Mouse (Mus musculus): ENCODE results near the gene Asap2. TPM values are rescaled to one million over a fixed set of nuclear protein-coding genes. Genes with fewer than 3 reads are reported as not detected.

Asap2 gene
- polyA plus RNA-seq, 1 experiment: 0.77 TPM

- Histone ChIP-seq H3K4me3 (ENCODE audit: control insufficient read depth, low read depth, low read length) (no peak overlapping the region), H3K36me3 (ENCODE audit: control insufficient read depth, insufficient read depth, low read length) (no peaks in the 10 kb centered on the region), H3K4me1 (ENCODE audit: control insufficient read depth, insufficient read depth, low read length) (no peaks in the 10 kb centered on the region), H3K27ac (ENCODE audit: control insufficient read depth, insufficient read depth, low read depth, low read length) (no peak overlapping the region), H3K27me3 (ENCODE audit: control insufficient read depth, insufficient read depth, low read length) (no peaks in the 10 kb centered on the region)
- TF ChIP-seq CTCF (IDR thresholded peaks at IDR 0.05; ENCODE audit: control insufficient read depth, insufficient read depth, insufficient replicate concordance, low read depth, low read length) (no peak), POLR2A (IDR thresholded peaks at IDR 0.05; ENCODE audit: control insufficient read depth, low read depth, low read length) (no peak)
Measured at GRCm38 (mm10) chr12:21233727-21234126, 243.5 kb downstream of the Asap2 start.

- Histone ChIP-seq H3K36me3 (ENCODE audit: control insufficient read depth, insufficient read depth, low read length) (no peaks in the 10 kb centered on the region), H3K27me3 (ENCODE audit: control insufficient read depth, insufficient read depth, low read length) (no peaks in the 10 kb centered on the region), H3K27ac (ENCODE audit: control insufficient read depth, insufficient read depth, low read depth, low read length) (no peak overlapping the region), H3K4me3 (ENCODE audit: control insufficient read depth, low read depth, low read length) (no peak overlapping the region), H3K4me1 (ENCODE audit: control insufficient read depth, insufficient read depth, low read length) (no peaks in the 10 kb centered on the region)
- TF ChIP-seq POLR2A (IDR thresholded peaks at IDR 0.05; ENCODE audit: control insufficient read depth, low read depth, low read length) (no peak), CTCF (IDR thresholded peaks at IDR 0.05; ENCODE audit: control insufficient read depth, insufficient read depth, insufficient replicate concordance, low read depth, low read length) (no peak)
Measured at GRCm38 (mm10) chr12:21234560-21234959, 244.3 kb downstream of the Asap2 start.

GRCm38 (mm10) chr12:21241965-21242364 lies 251.7 kb downstream of the Asap2 start:
- Histone ChIP-seq H3K4me1 (ENCODE audit: control insufficient read depth, insufficient read depth, low read length) (no peaks in the 10 kb centered on the region), H3K27ac (ENCODE audit: control insufficient read depth, insufficient read depth, low read depth, low read length) (no peak overlapping the region), H3K36me3 (ENCODE audit: control insufficient read depth, insufficient read depth, low read length) (no peaks in the 10 kb centered on the region), H3K4me3 (ENCODE audit: control insufficient read depth, low read depth, low read length) (no peak overlapping the region), H3K27me3 (ENCODE audit: control insufficient read depth, insufficient read depth, low read length) (no peaks in the 10 kb centered on the region)
- TF ChIP-seq POLR2A (IDR thresholded peaks at IDR 0.05; ENCODE audit: control insufficient read depth, low read depth, low read length) (no peak), CTCF (IDR thresholded peaks at IDR 0.05; ENCODE audit: control insufficient read depth, insufficient read depth, insufficient replicate concordance, low read depth, low read length) (no peak)

GRCm38 (mm10) chr12:21244375-21244960 lies 254.2 kb downstream of the Asap2 start:
- no peak overlapping the region for H3K4me3 ChIP-seq (ENCODE audit: control insufficient read depth, low read depth, low read length)
- H3K4me1 ChIP-seq (ENCODE audit: control insufficient read depth, insufficient read depth, low read length): no peaks in the 10 kb centered on the region
- TF ChIP-seq CTCF (IDR thresholded peaks at IDR 0.05; ENCODE audit: control insufficient read depth, insufficient read depth, insufficient replicate concordance, low read depth, low read length) (no peak), POLR2A (IDR thresholded peaks at IDR 0.05; ENCODE audit: control insufficient read depth, low read depth, low read length) (no peak)
- no peaks in the 10 kb centered on the region for H3K36me3 ChIP-seq (ENCODE audit: control insufficient read depth, insufficient read depth, low read length)
- no peaks in the 10 kb centered on the region for H3K27me3 ChIP-seq (ENCODE audit: control insufficient read depth, insufficient read depth, low read length)
- no peak overlapping the region for H3K27ac ChIP-seq (ENCODE audit: control insufficient read depth, insufficient read depth, low read depth, low read length)

- Histone ChIP-seq H3K36me3 (ENCODE audit: control insufficient read depth, insufficient read depth, low read length) (no peaks in the 10 kb centered on the region), H3K27me3 (ENCODE audit: control insufficient read depth, insufficient read depth, low read length) (no peaks in the 10 kb centered on the region), H3K4me1 (ENCODE audit: control insufficient read depth, insufficient read depth, low read length) (no peaks in the 10 kb centered on the region), H3K4me3 (ENCODE audit: control insufficient read depth, low read depth, low read length) (no peak overlapping the region), H3K27ac (ENCODE audit: control insufficient read depth, insufficient read depth, low read depth, low read length) (no peak overlapping the region)
- no peak for TF ChIP-seq POLR2A (IDR thresholded peaks at IDR 0.05; ENCODE audit: control insufficient read depth, low read depth, low read length)
- TF ChIP-seq CTCF (IDR thresholded peaks at IDR 0.05; ENCODE audit: control insufficient read depth, insufficient read depth, insufficient replicate concordance, low read depth, low read length): no peak
Measured at GRCm38 (mm10) chr12:21247711-21248392, 257.6 kb downstream of the Asap2 start.

GRCm38 (mm10) chr12:21260494-21261256 lies 270.4 kb downstream of the Asap2 start:
- TF ChIP-seq POLR2A (IDR thresholded peaks at IDR 0.05; ENCODE audit: control insufficient read depth, low read depth, low read length): no peak
- TF ChIP-seq CTCF (IDR thresholded peaks at IDR 0.05; ENCODE audit: control insufficient read depth, insufficient read depth, insufficient replicate concordance, low read depth, low read length): no peak
- Histone ChIP-seq H3K27ac (ENCODE audit: control insufficient read depth, insufficient read depth, low read depth, low read length) (no peak overlapping the region), H3K36me3 (ENCODE audit: control insufficient read depth, insufficient read depth, low read length) (no peaks in the 10 kb centered on the region), H3K4me3 (ENCODE audit: control insufficient read depth, low read depth, low read length) (no peak overlapping the region), H3K4me1 (ENCODE audit: control insufficient read depth, insufficient read depth, low read length) (no peaks in the 10 kb centered on the region), H3K27me3 (ENCODE audit: control insufficient read depth, insufficient read depth, low read length) (no peaks in the 10 kb centered on the region)

GRCm38 (mm10) chr12:21261521-21261920 lies 271.3 kb downstream of the Asap2 start:
- TF ChIP-seq POLR2A (IDR thresholded peaks at IDR 0.05; ENCODE audit: control insufficient read depth, low read depth, low read length) (no peak), CTCF (IDR thresholded peaks at IDR 0.05; ENCODE audit: control insufficient read depth, insufficient read depth, insufficient replicate concordance, low read depth, low read length) (no peak)
- H3K4me1 ChIP-seq (ENCODE audit: control insufficient read depth, insufficient read depth, low read length): no peaks in the 10 kb centered on the region
- no peak overlapping the region for H3K27ac ChIP-seq (ENCODE audit: control insufficient read depth, insufficient read depth, low read depth, low read length)
- no peaks in the 10 kb centered on the region for H3K27me3 ChIP-seq (ENCODE audit: control insufficient read depth, insufficient read depth, low read length)
- H3K4me3 ChIP-seq (ENCODE audit: control insufficient read depth, low read depth, low read length): no peak overlapping the region
- H3K36me3 ChIP-seq (ENCODE audit: control insufficient read depth, insufficient read depth, low read length): no peaks in the 10 kb centered on the region
